Mouse (Mus musculus): ENCODE data around the gene Sipa1l2.

Gene Sipa1l2

GRCm38 (mm10) chr8:125515665-125516064 lies 53.9 kb downstream of the Sipa1l2 start:
- DNase-seq (ENCODE audit: low read depth, low spot score): no peak

GRCm38 (mm10) chr8:125513935-125514334 lies 55.7 kb downstream of the Sipa1l2 start:
- DNase-seq (ENCODE audit: low read depth, low spot score): peak; percentile 64

- DNase-seq (ENCODE audit: low read depth, low spot score): no peak
Measured at GRCm38 (mm10) chr8:125513242-125513866, 56.3 kb downstream of the Sipa1l2 start.

DNA sequence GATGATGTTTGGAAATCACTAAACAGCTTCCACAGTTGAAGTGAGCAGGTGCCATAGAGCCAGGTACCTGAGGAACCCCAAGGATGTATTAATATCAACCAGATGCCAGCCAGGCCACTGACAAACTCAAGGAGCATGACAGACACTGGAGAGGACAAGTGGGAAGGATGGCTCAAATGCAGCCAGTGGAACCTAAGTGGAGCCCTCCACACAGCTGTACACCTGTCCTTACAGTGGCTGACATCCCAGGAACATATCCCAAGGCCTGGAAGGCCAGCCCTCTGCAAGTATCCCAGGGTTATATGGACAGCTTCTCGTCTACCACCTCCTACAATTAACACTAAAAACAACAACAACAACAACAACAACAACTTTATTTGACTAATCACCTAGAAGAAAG lies 57.0 kb downstream of the Sipa1l2 start:
- DNase-seq (ENCODE audit: low read depth, low spot score): no peak

GRCm38 (mm10) chr8:125510861-125511668 lies 58.5 kb downstream of the Sipa1l2 start:
- no peak for DNase-seq (ENCODE audit: low read depth, low spot score)

DNA sequence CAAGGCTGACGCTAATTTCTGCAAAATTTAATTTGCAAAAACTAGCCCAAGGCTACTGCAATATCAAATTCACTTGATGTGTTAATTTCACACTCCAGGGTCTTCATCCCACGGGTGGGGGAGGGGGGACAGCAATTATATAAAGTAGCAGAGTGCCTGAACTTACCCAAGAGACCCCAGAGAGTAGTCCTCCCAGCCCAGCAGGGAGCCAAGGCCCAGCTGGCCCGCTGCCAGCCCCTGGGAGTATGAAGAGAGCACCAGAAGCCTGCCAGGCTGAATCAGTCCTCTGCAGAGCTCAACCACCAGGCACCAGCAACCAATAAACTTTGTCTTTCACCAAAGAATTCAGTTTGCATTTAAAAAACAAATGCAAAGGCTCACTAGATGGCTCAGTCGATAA lies 59.8 kb downstream of the Sipa1l2 start:
- no peak for DNase-seq (ENCODE audit: low read depth, low spot score)

DNA sequence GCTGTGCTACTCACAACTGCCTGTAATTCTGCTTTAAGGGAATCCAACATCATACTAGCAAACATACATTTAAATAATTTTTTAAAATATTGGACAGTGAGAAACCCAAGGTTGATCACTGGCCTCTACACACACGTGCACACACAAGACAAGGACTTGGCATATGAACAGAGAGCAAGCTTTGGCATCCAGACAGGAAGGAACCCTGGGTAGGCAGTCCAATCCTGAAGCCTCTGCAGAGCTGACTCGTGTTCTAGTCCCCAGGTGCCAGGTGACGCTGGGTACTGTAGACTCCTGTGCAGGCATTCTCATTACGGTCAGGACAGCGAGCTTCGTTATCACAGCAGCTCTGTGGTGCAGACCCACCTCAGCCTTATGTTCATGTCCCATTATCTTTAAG lies 60.4 kb downstream of the Sipa1l2 start:
- DNase-seq (ENCODE audit: low read depth, low spot score): no peak

GRCm38 (mm10) chr8:125507291-125507690 lies 62.3 kb downstream of the Sipa1l2 start:
- DNase-seq (ENCODE audit: low read depth, low spot score): no peak

DNA sequence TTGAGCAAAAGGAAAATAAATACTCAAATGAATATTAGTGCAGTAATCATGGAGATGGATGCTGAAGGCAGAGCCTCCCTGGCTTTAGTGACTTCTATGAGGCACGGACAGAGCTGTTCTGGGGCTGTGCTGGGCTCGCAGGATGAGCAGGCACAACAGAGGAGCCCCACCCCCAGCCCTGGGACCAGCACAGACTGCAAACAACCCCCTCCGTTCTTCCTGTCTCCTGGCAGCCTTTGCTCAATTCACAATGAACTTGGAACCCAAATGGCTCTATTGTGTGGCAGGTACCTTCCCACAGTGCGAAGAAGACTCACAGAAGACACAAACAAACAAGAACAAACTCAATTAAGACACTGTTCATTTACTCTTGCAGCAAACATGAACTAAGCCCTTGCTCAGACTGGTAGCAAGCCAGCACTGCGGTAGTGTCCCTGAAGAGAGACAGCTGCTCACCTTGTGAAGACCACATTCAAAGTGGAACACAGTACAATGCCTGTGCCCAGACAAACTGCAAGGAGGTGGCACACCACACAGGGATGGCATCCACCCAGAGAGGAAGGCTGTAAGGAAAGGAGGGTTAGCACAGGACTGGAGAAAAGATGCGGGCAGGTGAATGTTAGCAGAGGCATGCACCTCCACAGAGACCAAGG lies 64.9 kb downstream of the Sipa1l2 start:
- DNase-seq (ENCODE audit: low read depth, low spot score): peak; percentile 51

DNA sequence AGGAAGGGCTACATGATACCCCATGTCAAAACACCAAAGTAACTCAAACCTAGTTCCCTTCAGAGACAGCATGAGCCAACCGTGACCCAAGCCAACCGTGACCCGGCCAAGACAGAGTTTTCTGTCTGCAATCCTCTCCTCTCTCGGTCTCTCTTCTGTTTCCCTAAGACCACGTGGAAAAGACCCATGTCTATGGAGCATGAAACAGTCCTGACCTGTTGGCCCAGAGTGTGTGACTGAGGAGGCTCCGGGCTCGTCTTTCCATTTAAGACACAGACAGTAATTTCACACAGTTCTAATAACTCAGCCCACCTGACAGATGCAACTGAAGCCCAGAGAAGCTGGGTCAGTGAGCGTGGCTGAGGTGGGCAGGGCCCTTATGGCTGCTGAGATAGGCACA lies 65.8 kb downstream of the Sipa1l2 start:
- DNase-seq (ENCODE audit: low read depth, low spot score): no peak

DNA sequence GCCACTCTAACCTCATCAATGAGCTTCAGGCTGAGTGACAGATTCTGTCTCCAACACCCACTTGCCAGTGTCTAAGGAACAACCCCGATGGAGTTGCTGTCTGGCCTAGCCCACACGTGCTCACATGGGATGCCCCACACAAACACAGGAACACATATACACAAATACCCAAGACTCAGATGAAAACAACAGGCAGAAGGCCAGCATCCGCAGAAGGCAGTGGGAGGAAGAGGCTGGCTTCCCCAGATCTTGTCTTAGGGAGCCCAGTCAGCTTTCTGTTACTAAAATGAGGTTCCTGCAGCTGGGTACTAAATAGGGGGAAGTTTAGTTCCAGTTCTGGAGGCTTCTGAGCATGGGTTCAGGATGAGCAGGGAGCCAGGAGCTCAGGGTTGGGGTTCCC lies 66.8 kb downstream of the Sipa1l2 start:
- DNase-seq (ENCODE audit: low read depth, low spot score): no peak

GRCm38 (mm10) chr8:125500005-125500404 lies 69.6 kb downstream of the Sipa1l2 start:
- DNase-seq (ENCODE audit: low read depth, low spot score): no peak

- no peak for DNase-seq (ENCODE audit: low read depth, low spot score)
Measured at GRCm38 (mm10) chr8:125498508-125498907, 71.1 kb downstream of the Sipa1l2 start.

- no peak for DNase-seq (ENCODE audit: low read depth, low spot score)
Measured at GRCm38 (mm10) chr8:125495545-125495944, 74.1 kb downstream of the Sipa1l2 start.

- no peak for DNase-seq (ENCODE audit: low read depth, low spot score)
Measured at GRCm38 (mm10) chr8:125493254-125493815, 76.3 kb downstream of the Sipa1l2 start.

GRCm38 (mm10) chr8:125492416-125492815 lies 77.2 kb downstream of the Sipa1l2 start:
- DNase-seq (ENCODE audit: low read depth, low spot score): no peak

- no peak for DNase-seq (ENCODE audit: low read depth, low spot score)
Measured at GRCm38 (mm10) chr8:125488747-125489146, 80.9 kb downstream of the Sipa1l2 start.

GRCm38 (mm10) chr8:125485715-125486114 lies 83.9 kb downstream of the Sipa1l2 start:
- DNase-seq (ENCODE audit: low read depth, low spot score): peak; percentile 64

DNA sequence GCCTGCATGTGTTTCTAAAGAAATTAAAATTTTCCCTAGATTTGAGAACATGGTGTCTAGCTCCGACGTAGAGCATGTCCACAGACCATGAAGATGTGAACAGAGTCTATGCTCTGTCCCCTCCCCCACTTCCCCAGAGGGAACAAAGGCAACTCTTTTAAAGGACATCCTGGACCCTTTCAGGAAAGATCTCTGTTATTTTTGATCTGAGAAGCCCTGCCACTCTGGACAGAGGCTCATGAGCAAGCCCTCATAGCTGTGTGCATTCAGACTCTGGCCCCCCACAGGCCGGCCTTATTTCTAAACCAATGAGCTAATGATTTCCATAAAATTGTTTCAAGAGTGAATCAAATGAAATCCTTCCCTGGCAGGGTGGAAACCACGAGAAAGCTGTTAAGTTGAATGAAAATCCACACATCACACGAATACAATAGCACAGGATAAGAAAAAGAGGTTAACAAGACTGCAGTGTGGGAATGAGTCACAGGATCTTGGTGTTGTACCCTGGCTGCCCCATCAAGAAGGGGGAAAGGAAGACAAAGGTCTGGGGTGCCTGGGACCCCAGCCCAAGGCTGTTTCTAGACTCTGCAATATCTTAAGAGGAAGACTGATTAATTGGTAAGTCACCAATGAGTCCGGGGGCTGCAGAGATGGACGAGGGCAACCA lies 84.9 kb downstream of the Sipa1l2 start:
- DNase-seq (ENCODE audit: low read depth, low spot score): no peak

- peak; percentile 42 for DNase-seq (ENCODE audit: low read depth, low spot score)
Measured at GRCm38 (mm10) chr8:125482491-125483096, 87.0 kb downstream of the Sipa1l2 start.

GRCm38 (mm10) chr8:125474876-125475275 lies 94.7 kb downstream of the Sipa1l2 start:
- DNase-seq (ENCODE audit: low read depth, low spot score): no peak
